Mouse (Mus musculus) megakaryocyte, embryonic 14.5 days (primary cell): Measurements from ENCODE around the gene 2010111I01Rik.

Source experiments
- FLI1 ChIP-seq: IDR thresholded peaks from 2 replicates; pipeline ENCODE4 v1.6.1; 2012; ENCODE audit warnings: low read length, inconsistent platforms, mixed read lengths
- GATA1 ChIP-seq: IDR thresholded peaks from 3 replicates; pipeline ENCODE4 v1.6.1; 2012; ENCODE audit warnings: mixed read lengths, low read length, inconsistent platforms, borderline replicate concordance

GRCm38 (mm10) chr13:63317681-63318104 is 353.0 kb downstream of the 2010111I01Rik start:
- TF ChIP-seq GATA1: no peak
- TF ChIP-seq FLI1: no peak
